ENCODE assay signal across 11 mouse cellular contexts in the genomic region with DNA sequence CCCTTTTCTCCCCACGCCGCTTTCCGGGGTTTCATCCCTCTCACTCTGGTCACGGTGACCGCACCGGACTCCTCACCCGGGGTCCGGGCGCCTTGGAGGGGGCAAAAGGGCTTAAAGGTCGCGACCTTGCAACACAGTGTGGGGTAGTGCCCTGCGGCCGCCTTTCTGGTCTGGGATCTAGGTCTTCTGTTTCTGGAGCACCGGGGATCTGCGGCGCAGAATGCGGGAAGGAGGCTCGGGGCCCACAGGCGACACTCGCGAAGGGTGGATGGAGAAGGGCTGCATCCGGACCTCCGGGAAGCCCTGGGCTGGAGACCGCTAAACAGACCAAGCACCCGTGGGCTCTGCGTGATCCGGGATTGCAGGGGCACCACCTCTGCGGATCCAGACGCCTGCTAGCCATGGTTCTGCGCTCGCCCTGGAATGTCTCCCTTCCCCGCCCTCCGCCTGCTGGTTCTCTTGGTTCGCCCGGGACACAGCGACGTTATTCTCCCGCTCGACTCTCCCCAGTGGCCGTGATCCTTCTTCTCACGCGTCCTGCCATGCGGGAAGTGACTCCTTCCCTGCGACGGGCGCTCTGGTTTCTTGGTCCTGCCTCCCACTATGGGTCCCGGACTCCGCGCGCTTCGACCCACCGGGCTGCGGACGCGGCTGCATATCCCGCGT. TPM values are rescaled to one million over a fixed set of nuclear protein-coding genes. Genes with fewer than 3 reads are reported as not detected.
DNase-seq lines count a peak whose midpoint lies in the region; ATAC-seq and TF ChIP-seq lines count a peak whose summit lies in the region.
"Had no signal": no experiment of that assay in that cellular context is flagged by ENCODE, and none has a peak within 500 bp of the region (broad histone marks: within the 10 kb centered on the region; RNA-seq: fewer than 3 reads in every experiment).

No protein-coding gene starts in this region.

- TF ChIP-seq CTCF in kidney, postnatal 0 days (IDR thresholded peaks at IDR 0.05; ENCODE audit: low read depth) = no peak

- no peak overlapping the region for H3K27ac ChIP-seq in kidney, postnatal 0 days
- H3K27ac ChIP-seq in forebrain, embryonic 14.5 days (ENCODE audit: low read depth, low read length) = no peak overlapping the region
- no peak overlapping the region for H3K27ac ChIP-seq in neural tube, embryonic 14.5 days (ENCODE audit: low read depth, low read length)

- ATAC-seq in kidney, postnatal 0 days (replicated peaks; ENCODE audit: low FRiP score, low read depth) = peak; percentile 21; the same call in 1 of the 2 replicates
- ATAC-seq in forebrain, embryonic 14.5 days = no peak
- ATAC-seq in neural tube, embryonic 14.5 days (ENCODE audit: low read depth) = 0 out of 2 replicates have a peak, but pooled peaks have one; percentile 5

- peaks cover 98% of the 10 kb centered on the region for H3K27me3 ChIP-seq in kidney, postnatal 0 days (ENCODE audit: insufficient read depth, low read length)
- peaks cover 96% of the 10 kb centered on the region for H3K27me3 ChIP-seq in forebrain, embryonic 14.5 days (replicated peaks; ENCODE audit: control insufficient read depth, insufficient read depth, low read length)
- H3K27me3 ChIP-seq in neural tube, embryonic 14.5 days (ENCODE audit: control insufficient read depth, insufficient read depth, low read length) = peaks cover 74% of the 10 kb centered on the region

- H3K4me2 ChIP-seq in kidney, postnatal 0 days (ENCODE audit: low read length) = peak overlapping the region; percentile 21; the same call in 1 of the 2 replicates
- peak overlapping the region; percentile 7; the same call in 1 of the 2 replicates for H3K4me2 ChIP-seq in forebrain, embryonic 14.5 days (ENCODE audit: low read length)
- no peak overlapping the region for H3K4me2 ChIP-seq in neural tube, embryonic 14.5 days (ENCODE audit: low read depth, low read length)

- peak; percentile 57 for DNase-seq in embryo, embryonic 9.5 days (ENCODE audit: extremely low spot score)
- DNase-seq in embryo, embryonic 10.5 days (ENCODE audit: low spot score) = no peak
- no peak for DNase-seq in kidney, postnatal 0 days (ENCODE audit: low spot score)
- no peak for DNase-seq in kidney, adult 11 months
- no peak for DNase-seq in forebrain, embryonic 14.5 days (ENCODE audit: low spot score)
- DNase-seq in spleen, adult 12 weeks (ENCODE audit: low spot score) = no peak
- no peak for DNase-seq in spleen, postnatal 36 days (ENCODE audit: low spot score in 2 of 2)
- DNase-seq: kidney, postnatal 10 days had no signal

- H3K9ac ChIP-seq in kidney, postnatal 0 days (ENCODE audit: low read depth, low read length) = no peak overlapping the region
- no peak overlapping the region for H3K9ac ChIP-seq in forebrain, embryonic 14.5 days (ENCODE audit: low read length)
- H3K9ac ChIP-seq in neural tube, embryonic 14.5 days (replicated peaks; ENCODE audit: low read depth, low read length) = no peak overlapping the region

- H3K36me3 ChIP-seq in kidney, postnatal 0 days (ENCODE audit: insufficient read depth, low read length) = no peaks in the 10 kb centered on the region
- no peaks in the 10 kb centered on the region for H3K36me3 ChIP-seq in forebrain, embryonic 14.5 days (ENCODE audit: control insufficient read depth, insufficient read depth, low read length)
- H3K36me3 ChIP-seq in neural tube, embryonic 14.5 days (ENCODE audit: control insufficient read depth, insufficient read depth, low read length) = no peaks in the 10 kb centered on the region

- peaks cover 9% of the 10 kb centered on the region for H3K4me1 ChIP-seq in kidney, postnatal 0 days (replicated peaks; ENCODE audit: insufficient read depth, low read length)
- no peaks in the 10 kb centered on the region; the same call in 1 of the 2 replicates for H3K4me1 ChIP-seq in forebrain, embryonic 14.5 days (ENCODE audit: control insufficient read depth, insufficient read depth, low read length)
- 0 out of 2 replicates have a peak, but pooled peaks cover 2% of the 10 kb centered on the region for H3K4me1 ChIP-seq in neural tube, embryonic 14.5 days (ENCODE audit: control insufficient read depth, insufficient read depth, low read length)

- no peaks in the 10 kb centered on the region for H3K9me3 ChIP-seq in kidney, postnatal 0 days (replicated peaks; ENCODE audit: low read length)
- H3K9me3 ChIP-seq in forebrain, embryonic 14.5 days (replicated peaks; ENCODE audit: control insufficient read depth, low read length) = no peaks in the 10 kb centered on the region
- H3K9me3 ChIP-seq in neural tube, embryonic 14.5 days (ENCODE audit: control insufficient read depth, low read length) = no peaks in the 10 kb centered on the region

- no peak overlapping the region; the same call in 1 of the 2 replicates for H3K4me3 ChIP-seq in kidney, postnatal 0 days (replicated peaks; ENCODE audit: low read depth, low read length)
- H3K4me3 ChIP-seq in forebrain, embryonic 14.5 days (ENCODE audit: low read depth, low read length) = peak overlapping the region; percentile 2; the same call in 1 of the 2 replicates
- H3K4me3 ChIP-seq in neural tube, embryonic 14.5 days (ENCODE audit: low read depth, low read length) = no peak overlapping the region

- under 1% methylated on average over 57 of the region's 57 CpGs for WGBS in kidney, postnatal 0 days
- under 1% methylated on average over 57 of the region's 57 CpGs for WGBS in forebrain, embryonic 14.5 days
- under 1% methylated on average over 57 of the region's 57 CpGs for WGBS in neural tube, embryonic 14.5 days

RNA-seq across cellular contexts. Expression of gene Hmx1, which starts 8.2 kb away (rescaled TPM):
- not detected in 2 replicates for polyA plus RNA-seq in kidney, postnatal 0 days (2015; fragmentation: Nextera tagmentation; extraction: Ambion mirVana)
- not detected in 2 replicates for polyA plus RNA-seq in forebrain, embryonic 14.5 days (2014; fragmentation: Nextera tagmentation; extraction: Ambion mirVana)
- 0.17 and 3.3 TPM in 2 replicates for polyA plus RNA-seq in neural tube, embryonic 14.5 days (2014; fragmentation: Nextera tagmentation; extraction: Ambion mirVana)
- polyA plus RNA-seq: liver, adult 2 months; spleen, adult 2 months had no signal
